Mouse (Mus musculus) hindbrain, embryonic 10.5 days (tissue): ENCODE measurements around the gene Cyp4b1. TPM values are rescaled to one million over a fixed set of nuclear protein-coding genes. Genes with fewer than 3 reads are reported as not detected.
"Not testable (repeated sequence)": the region's sequence is repeated elsewhere in the genome, so short reads cannot be mapped to it uniquely, and the experiment has no call there.

Experiments
- DNase-seq: peaks from one replicate; pipeline ENCODE4 v3.0.0-alpha.2; 2017; ENCODE audit warnings: low spot score
- H3K27ac ChIP-seq: fragments of 300-500 bp; sonication (generic); 2 replicates; pipeline ENCODE4 v1.5.1; 2016; ENCODE audit warnings: mild to moderate bottlenecking, moderate library complexity
- H3K27me3 ChIP-seq: fragments of 300-500 bp; sonication (generic); 2 replicates; pipeline ENCODE4 v1.6.1; 2016; ENCODE audit warnings: mild to moderate bottlenecking; ENCODE audit not compliant: poor library complexity, insufficient read depth, severe bottlenecking
- H3K36me3 ChIP-seq: fragments of 300-500 bp; sonication (generic); 2 replicates; pipeline ENCODE4 v1.6.1; 2016; ENCODE audit warnings: mild to moderate bottlenecking, moderate library complexity
- H3K4me1 ChIP-seq: fragments of 300-500 bp; sonication (generic); replicated peaks from 2 replicates; pipeline ENCODE4 v1.6.1; 2016; ENCODE audit warnings: mild to moderate bottlenecking
- H3K4me3 ChIP-seq: fragments of 300-500 bp; sonication (generic); 2 replicates; pipeline ENCODE4 v1.5.1; 2016; ENCODE audit warnings: mild to moderate bottlenecking, moderate library complexity
- H3K9me3 ChIP-seq: fragments of 300-500 bp; sonication (generic); 2 replicates; pipeline ENCODE4 v1.6.1; 2016; ENCODE audit warnings: mild to moderate bottlenecking, moderate library complexity
- WGBS: fragments of 180-500 bp; shearing (Covaris S2); methylation state at CpG from one replicate; pipeline ENCODE4 v1.1.7; 2016; 5-methylcytosine and 5-hydroxymethylcytosine counted together
- polyA plus RNA-seq: library from polyadenylated mRNA; unstranded; fragments of >200 nt; fragmentation: Nextera tagmentation; extraction: Ambion mirVana; gene quantifications from 2 replicates; pipeline ENCODE4 v1.2.1, GENCODE M21; 2016

Gene Cyp4b1
- polyA plus RNA-seq, 1 experiment from 2014 or later, result 0.35 TPM

DNA sequence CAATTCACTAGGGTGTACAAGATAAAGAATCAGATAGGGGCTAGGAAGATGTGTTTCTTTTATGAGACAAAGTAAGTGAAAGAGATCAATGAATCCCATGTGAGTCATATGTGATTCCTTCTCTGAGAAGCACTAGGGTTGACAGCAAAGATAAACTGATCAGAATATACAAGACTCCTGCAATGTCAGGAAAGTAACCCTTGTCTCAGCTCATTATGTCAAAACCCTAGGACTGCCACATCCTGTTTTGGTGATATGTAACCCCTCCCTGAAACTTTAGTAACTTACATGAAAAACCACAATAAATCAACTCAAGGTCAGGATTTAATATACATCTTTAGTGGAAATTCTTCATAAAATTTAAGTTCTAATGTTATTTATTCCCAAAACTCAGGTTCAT is 33.5 kb downstream of the Cyp4b1 start:
- Histone ChIP-seq H3K27me3 (no peaks in the 10 kb centered on the region), H3K27ac (no peak overlapping the region), H3K4me1 (no peaks in the 10 kb centered on the region), H3K9me3 (no peaks in the 10 kb centered on the region), H3K36me3 (no peaks in the 10 kb centered on the region), H3K4me3 (no peak overlapping the region)
- DNase-seq, result no peak

DNA sequence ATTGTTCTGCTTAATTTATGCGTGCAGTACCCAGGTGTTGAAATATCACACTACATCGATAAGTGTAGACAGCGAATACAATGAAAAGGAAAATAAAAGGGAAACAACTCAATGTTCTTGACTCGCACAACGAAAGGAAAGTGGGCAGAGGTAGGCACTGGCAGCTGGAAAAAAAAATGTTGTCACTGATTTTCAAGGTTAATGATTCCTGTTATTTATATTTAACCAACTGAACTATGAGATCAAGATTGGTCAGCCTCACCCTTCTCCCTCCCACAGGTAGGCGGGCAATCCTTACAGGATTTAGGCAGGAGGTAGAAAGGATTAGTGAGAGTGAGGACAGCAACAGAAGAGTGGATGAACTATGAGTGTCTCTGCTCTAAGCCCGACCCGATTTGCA is 46.9 kb downstream of the Cyp4b1 start, which contains the start of gene Cyp4a32:
TSS of gene Cyp4a32 (plus strand) at position 359 of the 400 bp plus-strand sequence.
- 89% methylated on average over 8 of the region's 8 CpGs for WGBS
- DNase-seq, H3K9me3 ChIP-seq: not testable (repeated sequence)

DNA sequence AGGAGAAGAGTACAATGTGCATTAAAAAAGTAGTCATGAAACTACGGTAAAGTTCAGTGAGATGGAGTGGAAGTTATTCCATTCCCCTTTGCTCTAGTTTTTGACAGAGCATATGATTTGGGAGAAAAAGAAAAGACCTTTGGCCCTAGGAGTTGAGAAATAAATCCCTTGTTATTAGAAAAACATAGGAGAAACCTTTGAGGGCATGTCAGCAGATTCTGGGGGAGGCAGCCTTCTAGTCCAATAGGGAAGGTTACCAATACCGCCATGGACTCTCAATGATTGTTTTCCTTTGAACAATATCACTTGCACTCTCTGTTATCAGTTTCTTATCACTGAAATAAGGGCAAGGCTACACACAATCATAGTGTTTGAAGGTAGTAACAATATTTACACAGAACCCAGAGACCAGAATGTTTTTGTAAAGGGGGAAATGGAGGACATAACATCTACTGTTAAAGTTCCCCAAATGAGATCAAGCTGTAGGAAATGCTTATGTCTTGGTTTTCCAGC is 50.6 kb downstream of the Cyp4b1 start:
- DNase-seq, result no peak
- Histone ChIP-seq H3K9me3 (no peaks in the 10 kb centered on the region), H3K27ac (no peak overlapping the region), H3K27me3 (no peaks in the 10 kb centered on the region), H3K4me1 (no peaks in the 10 kb centered on the region), H3K4me3 (no peak overlapping the region), H3K36me3 (no peaks in the 10 kb centered on the region)
- 84% methylated on average over 2 of the region's 2 CpGs for WGBS

More for the DNA sequence above, 46.9 kb downstream of the Cyp4b1 start, which contains the start of gene Cyp4a32:
- not testable (repeated sequence) for H3K4me1 ChIP-seq, H3K27ac ChIP-seq, H3K4me3 ChIP-seq, H3K36me3 ChIP-seq, H3K27me3 ChIP-seq

DNA sequence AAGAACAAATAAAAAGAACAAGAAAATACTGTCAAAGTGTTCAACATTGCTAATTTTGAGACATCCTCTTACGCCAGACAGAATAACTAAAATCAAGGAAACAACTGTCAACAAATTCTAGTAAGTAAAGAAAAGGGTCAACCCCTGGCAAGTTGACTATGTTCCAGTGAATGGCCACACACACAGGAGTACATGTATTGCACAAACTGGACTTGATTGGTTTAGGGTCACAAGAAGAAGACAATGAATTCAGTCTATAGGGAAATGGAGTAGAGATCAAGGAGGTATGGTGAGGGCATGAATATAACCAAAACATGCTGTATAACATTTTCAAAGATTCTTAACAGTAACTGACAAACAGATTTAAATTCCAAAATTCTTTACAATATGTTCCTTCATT is 51.2 kb downstream of the Cyp4b1 start:
- H3K4me3 ChIP-seq, result no peak overlapping the region
- no peaks in the 10 kb centered on the region for H3K4me1 ChIP-seq
- DNase-seq, result no peak
- no peak overlapping the region for H3K27ac ChIP-seq
- H3K9me3 ChIP-seq, result no peaks in the 10 kb centered on the region
- no peaks in the 10 kb centered on the region for H3K27me3 ChIP-seq
- 95% methylated on average over 1 of the region's 1 CpGs for WGBS
- H3K36me3 ChIP-seq, result no peaks in the 10 kb centered on the region

DNA sequence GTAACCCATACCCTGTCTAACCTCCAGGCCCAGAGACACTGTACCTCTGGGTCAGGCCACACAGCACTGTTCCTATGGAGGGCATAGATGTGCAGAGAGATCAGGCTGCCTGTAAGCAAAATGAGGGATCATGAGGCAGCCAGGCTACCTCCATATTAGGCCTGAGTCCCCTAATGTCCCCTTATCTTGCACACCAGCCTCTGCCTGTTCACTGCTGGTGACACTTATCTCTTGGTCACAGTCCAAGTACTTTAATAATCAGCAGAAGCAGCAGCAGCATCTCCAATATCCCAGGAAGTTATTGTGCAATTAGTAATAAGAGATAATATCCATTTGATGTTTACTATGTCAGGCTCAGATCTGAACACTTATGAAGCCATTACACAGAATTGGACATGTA is 64.5 kb downstream of the Cyp4b1 start:
- no peaks in the 10 kb centered on the region for H3K4me1 ChIP-seq
- H3K36me3 ChIP-seq, result no peaks in the 10 kb centered on the region
- no peak for DNase-seq
- no peak overlapping the region for H3K4me3 ChIP-seq
- no peak overlapping the region for H3K27ac ChIP-seq
- H3K27me3 ChIP-seq, result no peaks in the 10 kb centered on the region
- H3K9me3 ChIP-seq, result no peaks in the 10 kb centered on the region

DNA sequence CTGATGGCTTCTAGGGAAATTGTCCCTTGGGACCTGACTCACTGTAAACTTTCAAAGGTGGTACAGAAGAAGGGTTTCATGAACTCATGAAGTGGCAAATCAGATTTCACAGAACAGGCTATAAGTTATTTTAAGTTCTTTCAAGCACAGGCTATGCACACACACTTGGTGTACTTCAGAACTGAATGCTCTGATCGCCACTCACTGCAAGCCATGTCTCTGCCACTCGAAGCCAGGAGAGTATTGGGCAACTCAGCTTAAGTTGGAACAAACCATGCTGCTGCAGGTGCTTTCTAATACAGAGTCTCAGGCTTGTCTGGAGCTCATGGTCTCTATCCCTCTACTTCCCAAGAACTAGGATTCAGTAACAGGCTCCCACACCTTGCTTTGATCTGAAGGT is 71.7 kb downstream of the Cyp4b1 start:
- Histone ChIP-seq H3K4me3 (no peak overlapping the region), H3K4me1 (no peaks in the 10 kb centered on the region), H3K9me3 (no peaks in the 10 kb centered on the region), H3K27me3 (no peaks in the 10 kb centered on the region), H3K27ac (no peak overlapping the region), H3K36me3 (no peaks in the 10 kb centered on the region)
- no peak for DNase-seq
- WGBS, result 90% methylated on average over 2 of the region's 2 CpGs

DNA sequence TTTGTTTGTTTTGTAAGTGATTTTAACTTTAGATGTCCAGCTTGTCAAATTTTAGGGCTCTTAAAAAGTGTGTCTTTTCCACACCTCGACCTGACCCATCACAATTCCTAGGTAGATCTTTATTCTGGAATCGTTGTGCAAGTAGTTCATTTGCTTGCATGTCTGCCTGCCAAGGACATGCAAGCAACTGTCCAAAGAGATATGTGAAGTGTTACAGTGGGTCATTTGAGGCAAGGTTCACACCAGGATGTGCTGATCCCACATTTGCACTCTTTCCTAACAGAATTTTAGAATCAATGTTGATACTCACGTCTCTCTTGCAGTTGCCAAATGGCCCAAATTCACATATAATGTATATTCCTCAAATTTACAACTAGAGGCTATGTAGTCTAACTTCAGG is 72.3 kb downstream of the Cyp4b1 start:
- Histone ChIP-seq H3K27me3 (no peaks in the 10 kb centered on the region), H3K9me3 (no peaks in the 10 kb centered on the region), H3K4me3 (no peak overlapping the region), H3K27ac (no peak overlapping the region), H3K4me1 (no peaks in the 10 kb centered on the region), H3K36me3 (no peaks in the 10 kb centered on the region)
- WGBS, result 82% methylated on average over 3 of the region's 3 CpGs
- no peak for DNase-seq

Other genes with a start within 250 kb of the Cyp4b1 start
- gene Cyp4a12b, start 236.1 kb downstream of the Cyp4b1 start, polyA plus RNA-seq, result not detected in 2 replicates
- not detected in 2 replicates for gene Cyp4a30b, start 195.1 kb downstream of the Cyp4b1 start, polyA plus RNA-seq
- gene Cyp4a14, start 151.6 kb downstream of the Cyp4b1 start, polyA plus RNA-seq, result not detected in 2 replicates
- gene Cyp4a10, start 129.5 kb downstream of the Cyp4b1 start, polyA plus RNA-seq, result not detected in 2 replicates
- gene Cyp4a31, start 84.1 kb downstream of the Cyp4b1 start, polyA plus RNA-seq, result not detected in 2 replicates
- gene Cyp4a32, start 46.8 kb downstream of the Cyp4b1 start, polyA plus RNA-seq, result not detected in 2 replicates
- 31.0 and 33.7 TPM in 2 replicates for gene Efcab14, start 90.0 kb upstream of the Cyp4b1 start, polyA plus RNA-seq
- 0.20 TPM in 1 of 2 replicates, not detected in the other for gene Tex38, start 133.3 kb upstream of the Cyp4b1 start, polyA plus RNA-seq
- 38.3 and 49.9 TPM in 2 replicates for gene Atpaf1, start 137.1 kb upstream of the Cyp4b1 start, polyA plus RNA-seq
- 3.8 and 6.2 TPM in 2 replicates for gene Mob3c, start 180.4 kb upstream of the Cyp4b1 start, polyA plus RNA-seq
- gene Mknk1, start 191.5 kb upstream of the Cyp4b1 start, polyA plus RNA-seq, result 26.0 and 30.7 TPM in 2 replicates
- gene Kncn, start 236.7 kb upstream of the Cyp4b1 start, polyA plus RNA-seq, result not detected in 2 replicates
- 0.10 TPM in 1 of 2 replicates, not detected in the other for gene 6430628N08Rik, start 242.9 kb upstream of the Cyp4b1 start, polyA plus RNA-seq